Mouse (Mus musculus): ENCODE results near the gene Mybl2.

Mybl2 gene

DNA sequence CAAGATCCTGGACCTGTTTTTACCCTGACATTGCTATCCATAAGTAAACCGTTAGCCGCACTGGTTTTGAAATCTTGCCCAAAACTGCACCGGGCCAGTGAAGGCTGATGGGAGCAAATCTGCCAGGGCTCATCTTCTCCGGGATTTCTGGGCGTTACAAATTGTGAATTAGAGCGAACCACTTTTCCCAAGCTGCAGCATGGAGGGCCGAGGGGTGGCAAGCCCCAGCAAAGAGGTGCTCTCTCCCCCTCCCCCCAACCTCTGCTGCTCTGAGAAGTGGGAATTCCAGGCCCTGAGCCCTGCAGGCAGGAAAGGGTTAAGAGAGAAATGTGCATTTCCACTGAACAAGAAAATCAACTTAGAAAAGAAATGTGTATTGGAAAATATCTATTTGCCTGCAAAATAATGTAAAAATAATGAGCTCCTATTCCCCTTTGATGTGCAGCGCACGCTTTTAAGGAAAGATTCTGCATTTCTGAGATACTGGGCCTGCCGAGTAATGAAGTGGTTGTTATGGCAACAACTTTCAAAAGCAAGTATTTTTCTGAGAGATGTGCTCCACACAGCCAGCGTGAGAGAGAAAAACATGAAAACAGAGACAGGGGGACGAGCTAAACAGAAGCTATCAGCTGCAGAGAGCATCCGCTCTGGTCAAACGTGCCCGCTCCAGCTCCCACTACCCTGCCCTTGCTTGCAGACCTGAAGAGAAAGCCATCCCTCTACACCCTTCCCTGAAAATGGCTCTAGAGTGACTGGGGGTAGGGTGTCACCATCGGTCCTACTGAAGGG lies 57.1 kb downstream of the Mybl2 start:
- DNase-seq (ENCODE audit: low spot score): no peak

DNA sequence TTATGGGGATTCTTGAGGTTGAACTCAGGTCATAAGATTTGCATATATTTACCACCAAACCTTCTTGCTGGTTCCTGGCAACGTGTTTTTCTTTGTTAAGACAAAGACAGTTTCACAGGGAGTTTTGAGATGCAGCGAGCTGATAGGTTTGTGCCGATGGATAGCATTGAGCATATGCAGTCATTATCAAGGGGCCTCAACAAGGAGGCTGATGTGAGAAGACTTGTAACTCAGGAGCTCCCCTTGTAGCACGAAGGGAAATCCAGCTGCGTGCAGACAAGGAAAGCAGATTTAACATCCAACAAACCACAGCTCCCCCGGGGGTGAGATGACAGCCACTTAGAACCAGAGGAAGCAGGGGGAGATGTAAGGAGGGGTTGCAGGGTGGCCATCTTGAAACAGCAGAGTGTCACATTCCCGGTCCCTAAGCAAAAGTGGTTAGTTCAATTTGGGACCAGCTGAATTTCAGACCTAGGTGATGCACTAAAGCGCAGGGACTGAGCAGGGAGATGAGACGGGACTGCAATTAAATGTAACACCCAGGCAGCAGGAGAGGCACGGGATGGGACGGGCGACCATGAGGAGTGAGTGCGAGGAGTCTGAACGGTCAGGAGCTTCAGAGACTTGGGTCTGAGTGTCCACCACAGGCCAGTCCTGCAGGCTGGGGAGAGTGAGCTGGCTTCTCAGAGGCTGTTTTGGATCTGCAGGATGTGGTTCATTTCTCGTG lies 66.3 kb downstream of the Mybl2 start:
- DNase-seq (ENCODE audit: low spot score): no peak

DNA sequence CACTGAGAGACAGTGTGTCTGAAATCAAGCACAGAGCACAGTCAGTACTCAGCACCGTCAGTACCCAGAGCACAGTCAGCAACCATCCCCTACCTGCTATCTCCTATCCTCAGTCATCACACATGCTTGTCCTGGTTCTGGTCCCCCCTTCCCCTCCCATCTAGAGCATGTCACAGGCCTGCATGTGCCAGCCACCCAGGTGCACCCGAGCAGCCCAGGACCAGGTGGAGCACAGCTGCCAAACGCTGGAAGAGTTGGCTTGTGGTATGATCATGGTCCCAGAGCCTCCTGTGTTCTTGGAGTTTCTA lies 66.8 kb downstream of the Mybl2 start:
- no peak for DNase-seq (ENCODE audit: low spot score)

DNA sequence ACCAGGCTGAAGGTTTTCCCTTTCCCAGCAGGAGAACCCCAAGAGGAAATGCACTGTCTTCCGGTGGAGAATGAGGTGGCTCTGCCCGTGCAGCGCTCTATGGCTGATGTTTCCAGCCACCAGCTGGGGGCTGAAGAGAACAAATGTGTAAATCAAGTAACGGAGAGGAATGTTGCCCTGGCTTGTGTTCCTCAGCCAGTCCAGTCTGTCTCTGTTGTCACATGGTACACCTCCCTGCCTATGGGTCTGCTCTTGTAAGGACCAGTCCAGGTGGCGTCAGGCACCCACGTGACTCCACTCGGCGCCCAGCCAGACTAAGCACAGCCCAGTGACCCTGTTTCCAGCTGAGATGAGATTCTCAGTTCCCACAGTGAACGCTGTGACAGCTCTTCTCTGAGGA lies 67.8 kb downstream of the Mybl2 start:
- no peak for DNase-seq (ENCODE audit: low spot score)

DNA sequence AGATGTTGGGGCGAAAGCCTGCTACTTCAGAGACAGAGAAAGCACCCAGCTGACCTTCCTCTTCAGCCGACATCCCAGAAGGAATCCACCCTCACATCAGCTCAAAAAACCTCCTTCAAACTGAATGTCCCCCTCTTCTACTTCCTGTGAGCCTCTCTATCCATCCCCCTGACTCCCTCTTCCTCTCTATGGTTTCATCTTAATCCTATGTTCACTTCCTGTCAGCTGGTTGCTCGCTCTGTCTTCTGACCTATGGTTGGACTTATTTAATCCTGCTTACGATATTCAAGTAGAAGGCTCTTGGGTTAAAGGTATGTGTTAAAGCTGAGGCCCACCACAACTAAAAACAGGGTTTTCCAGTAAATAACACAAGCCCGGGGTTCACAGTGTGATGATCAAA lies 69.0 kb downstream of the Mybl2 start:
- DNase-seq (ENCODE audit: low spot score): no peak

DNA sequence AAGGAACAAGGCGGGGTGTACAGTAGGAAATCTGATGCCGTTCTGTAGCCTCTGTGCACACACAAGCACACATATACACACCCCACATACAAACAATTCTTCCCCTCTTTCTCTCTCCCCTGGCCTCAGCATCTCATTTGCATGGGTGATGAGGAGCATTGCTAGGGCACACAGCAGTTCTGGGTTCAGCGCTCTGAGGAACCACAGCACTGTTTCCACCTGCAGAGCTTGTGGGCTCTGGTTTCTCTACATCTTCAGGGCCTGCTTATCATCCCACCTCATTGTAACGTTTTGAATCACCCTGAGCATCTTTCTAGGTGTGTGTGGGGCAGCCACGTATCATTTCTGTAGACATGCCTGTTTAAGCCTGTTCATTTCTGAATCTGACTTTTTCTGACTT lies 76.3 kb downstream of the Mybl2 start:
- DNase-seq (ENCODE audit: low spot score): no peak

DNA sequence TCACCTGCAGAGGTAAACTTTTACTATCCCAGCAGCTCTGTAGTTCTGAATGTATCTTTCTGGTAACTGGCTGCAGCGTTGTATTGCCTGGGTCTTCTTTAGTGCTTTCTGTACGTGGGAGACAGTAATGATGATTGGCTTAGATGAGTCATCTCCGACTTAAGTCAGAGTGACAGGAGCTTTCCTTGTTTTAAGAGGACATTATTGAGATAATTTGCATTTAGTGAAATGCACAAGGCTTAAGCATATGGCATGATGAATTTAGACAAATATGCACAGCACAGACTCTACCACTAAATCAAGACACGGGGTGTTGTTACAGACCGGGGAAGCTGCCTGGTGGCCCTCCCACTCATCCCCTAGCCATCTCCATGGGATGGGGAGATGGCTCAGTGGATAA lies 77.8 kb downstream of the Mybl2 start:
- DNase-seq (ENCODE audit: low spot score): no peak

Data from layer of hippocampus, adult 9-10 months (tissue).